Mouse (Mus musculus): ENCODE results near the gene Ackr4.

- TF ChIP-seq POLR2A (IDR thresholded peaks at IDR 0.05; ENCODE audit: insufficient read depth, low read depth, low read length) (no peak), CTCF (IDR thresholded peaks at IDR 0.05; ENCODE audit: insufficient read depth, low read depth, low read length) (no peak)
Observed at GRCm38 (mm10) chr9:104078780-104079179, 48.0 kb downstream of the Ackr4 start.

Measured in olfactory bulb, adult 2 months (tissue).